Mouse (Mus musculus): ENCODE measurements at regions not wholly inside any gene's neighbourhood (a gene's known extent, or its start where the extent isn't known, plus 50 kb on each side); places are given as distances from the start of the nearest gene placed in this dataset.

DNA sequence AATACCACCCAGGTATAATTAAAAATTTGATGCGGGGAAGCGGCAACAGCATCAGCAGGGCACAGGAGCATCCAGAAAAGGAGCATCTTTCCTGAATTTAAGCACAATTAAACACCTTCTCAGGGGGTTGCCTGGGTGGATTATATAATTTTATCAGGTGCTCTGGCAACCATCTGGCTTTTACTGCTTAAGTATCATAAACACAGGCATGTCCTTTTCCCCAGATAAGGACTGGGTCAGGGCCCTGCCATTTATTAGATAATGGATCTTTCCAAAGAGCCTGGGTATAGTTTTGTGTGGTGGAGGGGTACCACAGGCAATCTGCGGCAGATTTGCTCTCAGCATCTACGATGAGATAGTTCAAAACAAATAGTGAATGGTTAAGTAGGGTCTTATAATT, 538.7 kb upstream of the Pou3f4 start:
- TF ChIP-seq CTCF (conservative IDR thresholded peaks at IDR 0.05; ENCODE audit: low read length) (no peak), POU5F1 (IDR thresholded peaks at IDR 0.05; ENCODE audit: borderline replicate concordance, low read length) (no peak), NANOG (IDR thresholded peaks at IDR 0.05; ENCODE audit: borderline replicate concordance, low read length) (no peak)

Measured in E14TG2a.4 (cell line).